Mouse (Mus musculus): ENCODE measurements around the gene Cldn14.
"Not testable (repeated sequence)": the region's sequence is repeated elsewhere in the genome, so short reads cannot be mapped to it uniquely, and the experiment has no call there.

Gene Cldn14

GRCm38 (mm10) chr16:94008737-94009136, at the start of gene Cldn14:
Gene Cldn14 (minus strand): TSS chr16:94008837.
- DNase-seq (ENCODE audit: extremely low read depth, low read depth), result no peak

DNA sequence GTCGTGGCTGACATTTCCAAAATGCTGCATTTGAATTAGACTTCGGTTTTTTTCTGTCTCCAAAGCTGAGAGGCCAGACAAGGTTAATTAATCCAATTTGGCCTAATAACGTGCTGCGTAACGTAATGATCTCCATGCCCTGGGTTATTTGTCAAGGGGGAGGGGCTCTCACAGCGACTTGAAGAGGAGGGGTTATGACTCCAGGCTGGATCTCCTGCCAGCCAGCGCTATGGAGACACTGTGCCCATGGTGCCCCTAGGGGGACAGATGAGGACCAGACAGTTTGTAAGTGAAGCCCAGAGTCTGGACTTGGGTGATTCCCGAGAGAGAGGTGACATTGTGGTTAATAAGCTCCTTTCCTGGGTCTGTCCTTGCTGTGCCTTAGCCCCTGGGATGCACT, 46.9 kb upstream of the Cldn14 start:
- DNase-seq (ENCODE audit: extremely low read depth, low read depth), result no peak

GRCm38 (mm10) chr16:94055176-94055575, 46.5 kb upstream of the Cldn14 start:
- no peak for DNase-seq (ENCODE audit: extremely low read depth, low read depth)

DNA sequence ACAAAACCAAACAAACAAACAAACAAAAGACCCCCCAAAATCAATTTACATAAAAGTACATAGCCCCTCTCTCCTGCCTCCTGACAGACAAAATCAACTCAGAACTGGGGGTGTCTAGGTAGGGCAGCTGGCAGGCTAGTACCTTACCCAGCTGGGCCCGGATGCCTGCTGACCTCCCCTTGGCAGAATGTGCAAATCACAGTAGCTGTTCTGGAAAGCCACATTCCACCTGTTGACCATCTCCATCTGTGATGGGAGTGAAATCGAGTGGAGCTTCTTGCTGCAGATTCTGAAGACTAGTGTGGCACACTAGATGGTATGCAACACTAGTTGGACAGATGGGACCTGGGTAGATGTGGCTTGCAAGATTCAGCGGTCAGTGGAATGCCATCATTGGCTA, 41.7 kb upstream of the Cldn14 start:
- no peak for DNase-seq (ENCODE audit: extremely low read depth, low read depth)

- no peak for DNase-seq (ENCODE audit: extremely low read depth, low read depth)
Measured at GRCm38 (mm10) chr16:94044996-94045395, 36.4 kb upstream of the Cldn14 start.

DNA sequence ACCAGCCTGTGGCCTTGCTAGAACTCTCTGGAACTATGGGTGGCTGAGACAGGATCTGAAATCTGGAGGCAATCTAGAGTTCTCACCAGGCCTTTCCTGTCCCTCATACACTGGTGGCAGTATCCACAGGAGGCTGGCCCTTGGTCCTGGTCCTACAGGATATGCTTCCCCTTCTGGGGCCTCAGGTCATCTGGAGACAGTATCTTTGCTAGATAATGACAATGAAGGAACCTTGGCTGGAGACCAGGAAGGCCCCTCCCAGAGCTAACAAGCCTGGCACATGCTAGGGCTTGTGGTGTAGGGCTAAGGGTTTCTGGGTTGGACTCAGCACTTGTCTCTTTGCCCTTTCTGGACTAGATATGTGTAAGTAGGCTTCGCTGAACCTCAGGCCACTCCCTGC, 35.2 kb upstream of the Cldn14 start:
- DNase-seq (ENCODE audit: extremely low read depth, low read depth), result no peak

GRCm38 (mm10) chr16:94041065-94041712, 32.6 kb upstream of the Cldn14 start:
- DNase-seq (ENCODE audit: extremely low read depth, low read depth), result peak; percentile 64

DNA sequence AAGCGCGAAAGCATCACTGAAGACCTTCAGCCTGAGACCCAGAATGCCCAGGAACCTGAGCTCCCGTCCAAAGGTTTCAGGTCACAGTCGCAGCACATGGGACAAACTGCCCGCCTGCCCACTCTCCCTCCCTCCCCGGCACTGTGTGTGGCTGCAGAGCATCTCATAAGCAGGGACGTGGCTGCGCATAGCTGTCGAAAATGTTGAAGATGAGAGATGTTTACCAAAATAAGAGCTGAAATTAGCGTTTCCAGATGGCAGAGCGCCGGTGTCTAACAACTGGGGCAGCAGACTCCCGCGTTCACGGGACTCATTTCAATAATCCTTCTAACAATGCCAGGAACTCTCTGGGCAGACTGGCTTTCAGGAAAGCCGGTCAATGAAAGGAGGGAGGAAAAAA, 31.8 kb upstream of the Cldn14 start:
- no peak for DNase-seq (ENCODE audit: extremely low read depth, low read depth)

- no peak for DNase-seq (ENCODE audit: extremely low read depth, low read depth)
Measured at GRCm38 (mm10) chr16:94038986-94039341, 30.3 kb upstream of the Cldn14 start.

DNA sequence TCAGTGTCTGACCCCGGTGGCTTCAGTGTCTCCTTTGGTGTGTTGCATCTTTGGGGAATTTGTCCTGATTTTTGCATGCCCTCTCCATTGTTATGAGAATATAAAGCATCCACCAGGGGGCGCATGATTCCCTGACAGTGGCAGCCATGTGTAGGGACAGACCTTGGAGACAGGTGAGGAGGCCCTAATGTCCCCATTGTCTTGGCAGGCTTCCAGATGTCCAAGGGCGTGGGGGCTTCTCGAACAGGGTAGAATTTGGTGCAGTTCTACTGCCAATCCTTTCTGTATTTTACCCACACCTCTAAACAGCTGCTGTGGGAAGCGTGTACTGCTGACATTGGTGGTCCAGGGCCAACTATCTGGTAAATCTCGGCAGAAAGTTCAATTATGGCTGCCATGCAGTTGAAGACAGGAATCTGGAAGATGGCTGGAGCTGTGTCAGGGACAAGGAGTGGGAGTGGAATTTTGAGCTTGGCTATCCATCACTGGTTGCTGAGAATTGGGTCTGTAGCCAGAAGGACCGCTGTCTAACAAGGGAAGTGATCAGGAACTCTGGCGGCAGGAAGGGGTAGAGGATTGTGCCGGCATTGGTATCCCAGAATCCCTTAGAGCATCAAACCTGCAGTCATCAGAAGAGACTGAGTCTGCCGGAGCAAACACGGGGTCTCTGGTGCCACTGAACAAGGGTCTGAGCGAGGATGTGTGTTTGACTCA, 29.8 kb upstream of the Cldn14 start:
- no peak for DNase-seq (ENCODE audit: extremely low read depth, low read depth)

DNA sequence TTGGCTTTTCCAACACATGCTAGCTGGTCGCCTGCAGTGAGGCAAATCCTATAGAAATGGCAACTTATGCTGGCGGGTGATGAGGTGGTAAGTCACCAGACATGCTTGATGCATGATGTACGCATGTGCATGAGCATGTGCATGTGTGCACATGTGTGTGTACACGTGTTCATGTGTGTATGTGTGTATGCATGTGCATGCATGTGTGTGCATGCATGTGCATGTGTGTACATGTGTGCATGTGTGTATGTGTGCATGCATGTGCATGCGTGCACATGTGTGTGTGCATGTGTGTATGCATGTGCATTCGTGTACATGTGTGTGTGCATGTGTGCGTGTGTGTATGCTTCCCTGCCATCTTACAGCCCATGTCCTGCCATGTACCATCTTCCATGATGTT, 28.6 kb upstream of the Cldn14 start:
- DNase-seq (ENCODE audit: extremely low read depth, low read depth), result no peak

DNA sequence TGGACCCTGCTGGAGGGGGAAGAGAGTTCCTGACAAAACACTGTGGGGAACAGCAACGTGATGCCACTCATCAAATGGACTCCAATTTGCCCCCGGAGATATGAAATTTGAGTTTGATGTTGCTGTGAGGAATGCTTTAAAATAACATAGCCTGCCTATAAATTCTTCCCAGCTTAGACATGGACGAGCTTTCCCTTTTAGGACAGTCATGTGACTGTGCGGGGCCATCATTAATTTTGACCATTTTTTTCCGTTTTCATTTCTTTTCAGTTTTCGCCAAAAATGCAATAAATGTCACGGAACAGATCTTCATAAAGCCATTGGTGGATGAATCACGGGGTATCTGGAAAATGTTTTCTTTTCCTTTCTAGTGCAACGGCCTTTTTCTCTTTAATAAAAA, 25.5 kb upstream of the Cldn14 start:
- no peak for DNase-seq (ENCODE audit: extremely low read depth, low read depth)

DNA sequence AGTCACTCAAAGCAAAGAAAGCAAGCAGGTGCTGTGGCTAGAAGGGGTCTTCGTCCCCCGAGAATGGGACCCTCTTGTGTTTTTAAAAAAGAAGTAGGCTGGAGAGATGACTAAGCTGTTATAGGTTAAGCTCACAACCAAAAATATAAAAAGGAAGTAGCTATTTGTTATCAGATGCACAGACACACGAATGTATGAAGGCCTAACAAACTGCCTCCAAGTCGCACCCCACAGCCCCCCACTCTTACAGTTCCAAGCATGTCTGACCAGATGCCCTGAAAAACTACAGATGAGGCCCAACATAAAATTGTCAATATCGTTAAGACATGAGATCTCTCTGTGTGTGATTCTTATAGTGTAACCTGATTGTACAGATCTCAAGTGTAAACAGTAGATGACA, 23.6 kb upstream of the Cldn14 start:
- DNase-seq (ENCODE audit: extremely low read depth, low read depth), result no peak

GRCm38 (mm10) chr16:94023352-94024280, 15.0 kb upstream of the Cldn14 start:
- no peak for DNase-seq (ENCODE audit: extremely low read depth, low read depth)

- DNase-seq (ENCODE audit: extremely low read depth, low read depth), result not testable (repeated sequence)
Measured at GRCm38 (mm10) chr16:94019725-94020124, 11.1 kb upstream of the Cldn14 start.

DNA sequence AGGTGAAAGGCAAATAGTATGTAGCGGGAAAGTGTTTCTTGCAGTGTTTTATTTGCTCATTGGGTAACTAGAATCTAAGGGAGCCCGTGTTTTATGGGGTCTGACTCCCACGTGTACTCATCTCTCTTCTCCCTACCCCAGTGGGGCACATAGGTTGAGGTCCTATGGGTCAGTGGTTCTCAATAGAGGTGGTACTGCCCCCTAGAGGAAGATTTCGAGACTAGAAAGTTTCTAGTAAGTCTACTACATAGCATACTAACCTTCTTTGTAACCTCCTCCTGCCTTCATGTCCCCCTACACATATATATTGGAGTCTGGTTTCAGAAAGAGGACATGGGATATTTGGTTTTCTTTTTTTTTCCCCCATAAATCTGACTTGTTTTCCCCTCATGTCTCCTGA, 9.3 kb upstream of the Cldn14 start:
- DNase-seq (ENCODE audit: extremely low read depth, low read depth), result no peak

DNA sequence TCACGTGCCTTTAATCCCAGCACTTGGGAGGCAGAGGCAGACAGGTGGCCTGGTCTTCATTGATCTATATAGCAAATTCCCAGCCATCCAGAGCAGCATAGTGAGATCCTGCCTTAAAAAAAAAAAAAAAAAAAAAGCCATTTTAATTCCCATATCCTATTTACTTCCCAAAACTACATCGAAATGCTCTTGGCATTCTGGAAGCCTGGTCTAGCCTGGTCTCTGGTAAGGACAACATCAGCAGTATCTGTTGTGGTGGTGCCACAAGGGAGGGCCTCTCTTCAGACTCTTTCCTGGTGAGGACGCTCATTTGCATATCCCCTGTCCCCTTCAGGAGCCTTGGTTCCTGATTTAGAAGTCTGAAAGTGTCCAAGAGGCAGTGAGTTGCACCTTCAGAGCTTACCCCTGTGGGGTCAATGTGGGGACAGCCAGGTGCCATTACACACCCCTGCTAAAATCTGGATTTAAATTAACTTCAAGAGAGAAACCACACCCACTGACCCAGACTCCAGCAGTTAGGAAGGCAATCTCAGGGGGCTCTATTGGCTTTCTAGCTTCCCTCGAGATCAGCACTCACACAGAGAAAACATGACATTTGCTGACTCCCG, 6.0 kb upstream of the Cldn14 start:
- DNase-seq (ENCODE audit: extremely low read depth, low read depth), result no peak

GRCm38 (mm10) chr16:94013328-94014086, 4.9 kb upstream of the Cldn14 start:
- DNase-seq (ENCODE audit: extremely low read depth, low read depth), result not testable (repeated sequence)

- peak; percentile 46 for DNase-seq (ENCODE audit: extremely low read depth, low read depth)
Measured at GRCm38 (mm10) chr16:94011224-94011623, 2.6 kb upstream of the Cldn14 start.

DNA sequence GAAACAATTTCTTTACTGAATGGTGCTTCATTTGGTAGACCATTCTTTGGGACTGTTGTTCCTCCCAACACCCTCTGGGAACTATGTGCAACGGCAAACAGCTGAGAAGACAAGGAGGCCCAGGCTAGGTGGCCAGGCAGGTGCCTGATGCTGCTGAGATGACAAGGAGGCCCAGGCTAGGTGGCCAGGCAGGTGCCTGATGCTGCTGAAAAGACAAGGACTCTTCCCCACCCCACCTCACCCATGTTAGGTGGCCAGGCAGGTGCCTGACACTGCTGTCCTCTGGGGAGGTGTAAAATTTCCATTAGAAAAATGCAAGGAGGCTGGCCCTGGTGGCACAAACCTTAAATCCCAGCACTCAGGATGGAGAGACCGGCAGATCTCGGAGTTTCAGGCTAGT, 2.0 kb upstream of the Cldn14 start:
- no peak for DNase-seq (ENCODE audit: extremely low read depth, low read depth)

GRCm38 (mm10) chr16:94010156-94010555, 1.5 kb upstream of the Cldn14 start:
- DNase-seq (ENCODE audit: extremely low read depth, low read depth), result no peak

Measured in MEL-GATA-1-ER (cell line).